Comparison of ENCODE assay signal across 10 mouse cellular contexts in genomic region chr8:13562118-13562517, GRCm38 (mm10). TPM values are rescaled to one million over a fixed set of nuclear protein-coding genes. Genes with fewer than 3 reads are reported as not detected.
DNase-seq lines count a peak whose midpoint lies in the region; ATAC-seq lines count a peak whose summit lies in the region.
"Had no signal": no experiment of that assay in that cellular context is flagged by ENCODE, and none has a peak within 500 bp of the region (broad histone marks: within the 10 kb centered on the region; RNA-seq: fewer than 3 reads in every experiment).

1700029H14Rik (minus strand) TSS chr8:13562461.

- H3K4me2 ChIP-seq in heart, embryonic 12.5 days: no peak within 1 kb of the TSS
- 0 out of 2 replicates have a peak within 1 kb of the TSS, but pooled peaks have one; percentile 3 for H3K4me2 ChIP-seq in limb, embryonic 12.5 days
- H3K4me2 ChIP-seq: heart, embryonic 13.5 days had no signal

- DNase-seq in heart, adult 9 months (ENCODE audit: low spot score in 2 of 2): no peak
- peak; percentile 42 for DNase-seq in ES-CJ7 (ENCODE audit: low read depth, low spot score)
- DNase-seq in embryonic facial prominence, embryonic 10.5 days (ENCODE audit: low spot score): peak; percentile 25
- DNase-seq in cerebellum, adult 11-12 months: no peak
- DNase-seq in frontal cortex, adult 2 months (ENCODE audit: extremely low spot score in 1 of 2, low spot score in 1 of 2): no peak

- H3K4me3 ChIP-seq in heart, embryonic 12.5 days: no peak within 1 kb of the TSS
- H3K4me3 ChIP-seq in embryonic facial prominence, embryonic 10.5 days: no peak within 1 kb of the TSS
- no peak within 1 kb of the TSS for H3K4me3 ChIP-seq in limb, embryonic 12.5 days (replicated peaks)
- H3K4me3 ChIP-seq: heart, embryonic 13.5 days had no signal

- peaks cover 7% of the 10 kb centered on the region; the same call in 1 of the 2 replicates for H3K36me3 ChIP-seq in heart, embryonic 12.5 days
- H3K36me3 ChIP-seq in embryonic facial prominence, embryonic 10.5 days (replicated peaks): no peaks in the 10 kb centered on the region
- H3K36me3 ChIP-seq in limb, embryonic 12.5 days: no peaks in the 10 kb centered on the region

- no peaks in the 10 kb centered on the region for H3K27me3 ChIP-seq in heart, embryonic 12.5 days (replicated peaks)
- H3K27me3 ChIP-seq in embryonic facial prominence, embryonic 10.5 days (replicated peaks; ENCODE audit: low read depth, poor library complexity, severe bottlenecking): no peaks in the 10 kb centered on the region
- no peaks in the 10 kb centered on the region for H3K27me3 ChIP-seq in limb, embryonic 12.5 days
- H3K27me3 ChIP-seq: heart, embryonic 13.5 days had no signal

- peak; percentile 51; the same call in 1 of the 2 replicates for ATAC-seq in heart, embryonic 12.5 days (ENCODE audit: insufficient number of reproducible peaks, low FRiP score)
- no peak; the same call in 1 of the 2 replicates for ATAC-seq in limb, embryonic 12.5 days (ENCODE audit: insufficient number of reproducible peaks, insufficient read depth, low FRiP score, low TSS enrichment, low read depth)
- no peak for ATAC-seq in frontal cortex, adult (ENCODE audit: low TSS enrichment)

- H3K27ac ChIP-seq in heart, embryonic 12.5 days (ENCODE audit: poor library complexity, severe bottlenecking): no peak within 1 kb of the TSS
- H3K27ac ChIP-seq in embryonic facial prominence, embryonic 10.5 days (replicated peaks): no peak within 1 kb of the TSS
- H3K27ac ChIP-seq in limb, embryonic 12.5 days: no peak within 1 kb of the TSS
- H3K27ac ChIP-seq: heart, embryonic 13.5 days had no signal

- WGBS in heart, embryonic 12.5 days: 32% methylated on average over 13 of the region's 13 CpGs
- WGBS in embryonic facial prominence, embryonic 10.5 days: 35% methylated on average over 13 of the region's 13 CpGs
- WGBS in limb, embryonic 12.5 days: 23% methylated on average over 13 of the region's 13 CpGs

- H3K9ac ChIP-seq in heart, embryonic 12.5 days: no peak within 1 kb of the TSS
- no peak within 1 kb of the TSS for H3K9ac ChIP-seq in limb, embryonic 12.5 days (replicated peaks)
- H3K9ac ChIP-seq: heart, embryonic 13.5 days had no signal

- no peaks in the 10 kb centered on the region; the same call in 1 of the 2 replicates for H3K4me1 ChIP-seq in heart, embryonic 12.5 days (replicated peaks)
- H3K4me1 ChIP-seq in embryonic facial prominence, embryonic 10.5 days: peaks cover 3% of the 10 kb centered on the region
- no peaks in the 10 kb centered on the region for H3K4me1 ChIP-seq in limb, embryonic 12.5 days (replicated peaks)

- no peaks in the 10 kb centered on the region for H3K9me3 ChIP-seq in heart, embryonic 12.5 days (replicated peaks)
- H3K9me3 ChIP-seq in embryonic facial prominence, embryonic 10.5 days: no peaks in the 10 kb centered on the region
- no peaks in the 10 kb centered on the region for H3K9me3 ChIP-seq in limb, embryonic 12.5 days

RNA-seq across cellular contexts. Expression of gene 1700029H14Rik, which starts in this region (rescaled TPM):
- not detected in 2 replicates for polyA plus RNA-seq in heart, embryonic 12.5 days (2016; fragmentation: Nextera tagmentation; extraction: Ambion mirVana)
- polyA plus RNA-seq in embryonic facial prominence, embryonic 10.5 days (2016; fragmentation: Nextera tagmentation; extraction: Ambion mirVana): not detected in 2 replicates
- polyA plus RNA-seq in limb, embryonic 12.5 days (2016; fragmentation: Nextera tagmentation; extraction: Ambion mirVana): not detected in 2 replicates
- polyA plus RNA-seq in frontal cortex, adult 2 months (2012; rRNA removed): 0.14 TPM in 1 of 2 replicates, not detected in the other
- polyA plus RNA-seq: heart, embryonic 13.5 days; stomach, embryonic 14.5 days had no signal

Comparison
In these comparisons a context has a peak if more than half of its experiments do, and no peak if none do; other contexts are left out.
1. Peak in ATAC-seq in heart, embryonic 12.5 days; RNA of the gene not detected or under 1 TPM.
2. Peak in DNase-seq in embryonic facial prominence, embryonic 10.5 days; RNA of the gene not detected or under 1 TPM.